In the genomic region with DNA sequence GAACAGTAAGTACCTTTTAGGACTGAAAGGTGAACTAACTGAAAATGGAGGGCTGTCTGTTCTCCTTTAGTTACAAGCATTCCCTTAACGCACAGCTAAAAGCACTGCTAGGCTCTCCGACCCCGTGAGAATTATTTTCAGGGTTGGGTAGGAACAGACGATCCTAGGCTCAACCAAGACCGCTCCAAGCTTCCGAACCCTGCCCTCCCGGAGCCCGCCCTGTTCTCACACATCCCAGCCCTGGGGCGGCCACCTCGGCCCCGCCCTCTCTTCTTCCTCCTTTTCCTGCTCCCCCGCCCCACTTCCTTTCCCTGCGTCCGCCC, we compare ENCODE assay signal across 8 mouse cellular contexts. TPM values are rescaled to one million over a fixed set of nuclear protein-coding genes. Genes with fewer than 3 reads are reported as not detected.
DNase-seq lines count a peak whose midpoint lies in the region; ATAC-seq and TF ChIP-seq lines count a peak whose summit lies in the region.

A gene (plus strand): TSS at position 307 of the 323 bp plus-strand sequence.

- WGBS in lung, postnatal 0 days: 1% methylated on average over 14 of the region's 14 CpGs
- 0% methylated on average over 12 of the region's 14 CpGs for WGBS in large intestine, adult 2 months
- 0% methylated on average over 14 of the region's 14 CpGs for WGBS in midbrain, embryonic 10.5 days

- no peak for TF ChIP-seq CTCF in lung, postnatal 0 days (IDR thresholded peaks at IDR 0.05)

- peaks cover 22% of the 10 kb centered on the region; the same call in 1 of the 2 replicates for H3K4me1 ChIP-seq in lung, postnatal 0 days (ENCODE audit: insufficient read depth, low read depth, low read length)
- peaks cover 24% of the 10 kb centered on the region for H3K4me1 ChIP-seq in midbrain, embryonic 10.5 days

- no peak for DNase-seq in lung, postnatal 0 days (ENCODE audit: low spot score)
- DNase-seq in lung, postnatal 4 days: no peak
- no peak for DNase-seq in large intestine, adult 2 months (ENCODE audit: low read depth, low spot score)
- no peak for DNase-seq in midbrain, embryonic 10.5 days (ENCODE audit: low spot score)
- no peak for DNase-seq in ovary, postnatal 36 days (ENCODE audit: low spot score)
- DNase-seq in cerebellum, postnatal 14 days: no peak

- no peaks in the 10 kb centered on the region for H3K27me3 ChIP-seq in lung, postnatal 0 days (replicated peaks; ENCODE audit: insufficient read depth, low read length)
- no peaks in the 10 kb centered on the region for H3K27me3 ChIP-seq in midbrain, embryonic 10.5 days (ENCODE audit: low read depth, poor library complexity, severe bottlenecking)

- ATAC-seq in lung, postnatal 0 days: no peak
- ATAC-seq in common myeloid progenitor, adult 5-6 weeks (replicated peaks; ENCODE audit: low read depth, poor library complexity, severe bottlenecking): no peak
- ATAC-seq in granulocyte monocyte progenitor cell, adult 5-6 weeks (replicated peaks; ENCODE audit: poor library complexity, severe bottlenecking): no peak

- peak within 1 kb of the TSS; percentile 94 for H3K4me3 ChIP-seq in lung, postnatal 0 days (ENCODE audit: low read depth, low read length)
- peak within 1 kb of the TSS; percentile 99 for H3K4me3 ChIP-seq in midbrain, embryonic 10.5 days

- H3K36me3 ChIP-seq in lung, postnatal 0 days (ENCODE audit: insufficient read depth, low read length): no peaks in the 10 kb centered on the region
- peaks cover 26% of the 10 kb centered on the region for H3K36me3 ChIP-seq in midbrain, embryonic 10.5 days

- peak within 1 kb of the TSS; percentile 77 for H3K4me2 ChIP-seq in lung, postnatal 0 days (replicated peaks; ENCODE audit: low read depth, low read length)

- peak within 1 kb of the TSS; percentile 97 for H3K9ac ChIP-seq in lung, postnatal 0 days (replicated peaks; ENCODE audit: low read depth)

- H3K9me3 ChIP-seq in lung, postnatal 0 days (ENCODE audit: low read length): no peaks in the 10 kb centered on the region
- H3K9me3 ChIP-seq in midbrain, embryonic 10.5 days (replicated peaks): no peaks in the 10 kb centered on the region

- peak within 1 kb of the TSS; percentile 100 for H3K27ac ChIP-seq in lung, postnatal 0 days (ENCODE audit: low read length)
- H3K27ac ChIP-seq in midbrain, embryonic 10.5 days (replicated peaks): peak within 1 kb of the TSS; percentile 97

- TF ChIP-seq EP300 in lung, postnatal 0 days (IDR thresholded peaks at IDR 0.05): 0 out of 2 replicates have a peak, but pooled peaks have one; percentile 37

RNA-seq across cellular contexts. Expression of the gene that starts here (rescaled TPM):
- 263 and 295 TPM in 2 replicates for polyA plus RNA-seq in lung, postnatal 0 days (2015; fragmentation: Nextera tagmentation; extraction: Ambion mirVana)
- total RNA-seq in common myeloid progenitor, adult 5-6 weeks (2017): 79.0 and 109 TPM in 2 replicates
- 125 and 137 TPM in 2 replicates for total RNA-seq in granulocyte monocyte progenitor cell, adult 5-6 weeks (2014; fragmentation: Nextera tagmentation)
- total RNA-seq in granulocyte monocyte progenitor cell, adult 5-6 weeks (2017): 64.1 and 69.6 TPM in 2 replicates
- 43.9 and 48.0 TPM in 2 replicates for polyA plus RNA-seq in large intestine, adult 2 months (2012; rRNA removed)
- polyA plus RNA-seq in midbrain, embryonic 10.5 days (2016; fragmentation: Nextera tagmentation; extraction: Ambion mirVana): 322 and 331 TPM in 2 replicates
